Mouse (Mus musculus): ENCODE results near the gene Tbc1d22a.
"Not testable (repeated sequence)": the region's sequence is repeated elsewhere in the genome, so short reads cannot be mapped to it uniquely, and the experiment has no call there.

The Tbc1d22a gene

DNA sequence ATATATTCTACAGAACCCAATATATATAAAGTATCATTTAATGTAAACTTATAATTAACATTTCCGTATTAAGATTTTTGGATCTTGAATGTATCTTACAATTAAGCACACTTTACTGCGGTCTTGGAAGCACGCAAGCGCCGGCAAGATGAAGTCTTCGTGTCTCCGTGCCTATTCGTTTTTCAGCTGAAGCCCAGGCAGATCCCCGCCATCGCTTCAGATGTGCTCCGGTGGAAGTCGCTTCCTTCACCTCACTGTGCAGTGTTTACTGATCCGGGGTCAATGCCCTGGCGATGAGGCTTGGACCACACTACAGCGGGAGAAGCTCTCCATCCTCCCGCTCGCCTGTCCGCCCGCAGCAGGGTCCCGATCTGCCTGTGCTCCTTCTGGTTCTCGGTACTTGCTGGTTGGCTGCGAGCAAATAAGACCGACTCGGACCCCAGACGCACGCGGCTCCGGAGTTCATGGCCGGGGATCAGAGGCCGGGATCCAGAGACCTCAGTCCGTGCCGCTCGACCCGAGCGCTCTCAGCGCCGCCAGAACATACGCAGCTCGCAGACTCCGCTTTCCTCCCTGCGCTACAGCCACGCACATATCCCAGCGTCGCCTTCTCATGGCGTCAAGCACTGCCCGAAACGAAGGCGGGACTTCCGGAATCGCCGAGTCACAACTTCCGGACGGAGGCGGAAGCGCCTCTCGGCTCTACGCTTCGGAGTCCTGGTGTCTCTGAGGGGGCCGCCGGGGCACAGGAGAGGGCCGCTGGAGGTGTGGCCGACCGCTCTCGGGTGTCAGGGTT is at the start of gene Tbc1d22a:
Gene Tbc1d22a, plus strand, starts transcription at position 707 of the 796 bp plus-strand sequence.
- DNase-seq (ENCODE audit: low spot score in 2 of 2) = peak; percentile 87 to 95

DNA sequence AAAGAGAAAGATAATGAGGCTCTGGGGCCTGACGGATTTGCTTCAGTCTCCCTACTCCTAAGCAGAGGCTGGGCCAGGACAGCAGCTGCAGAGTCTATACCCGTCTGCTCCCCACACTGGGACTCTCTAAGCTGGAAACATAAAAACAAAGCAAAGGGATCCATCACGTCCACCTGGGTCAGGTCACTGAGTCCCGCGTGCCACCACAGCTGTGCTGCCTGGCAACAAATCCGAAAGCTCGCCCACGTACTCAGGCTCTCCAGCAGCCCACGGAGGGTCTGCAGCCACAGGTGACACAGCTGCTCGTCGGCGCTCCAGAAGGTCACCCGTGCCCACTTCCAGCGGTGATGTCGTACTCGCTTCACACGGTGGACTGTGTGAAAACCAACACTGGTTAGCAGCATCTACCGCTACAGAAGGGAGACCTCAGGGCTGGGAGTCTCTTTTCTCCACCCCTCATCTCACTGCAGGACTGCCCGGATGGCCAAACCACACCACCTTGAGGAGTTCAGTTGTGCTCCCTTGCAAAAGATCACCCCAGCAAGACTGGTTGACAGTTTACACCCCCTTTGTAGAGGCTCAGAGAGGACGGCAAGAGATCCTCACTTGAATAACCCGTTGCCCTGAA is 49.4 kb upstream of the Tbc1d22a start:
- no peak for DNase-seq (ENCODE audit: low spot score in 2 of 2)

DNA sequence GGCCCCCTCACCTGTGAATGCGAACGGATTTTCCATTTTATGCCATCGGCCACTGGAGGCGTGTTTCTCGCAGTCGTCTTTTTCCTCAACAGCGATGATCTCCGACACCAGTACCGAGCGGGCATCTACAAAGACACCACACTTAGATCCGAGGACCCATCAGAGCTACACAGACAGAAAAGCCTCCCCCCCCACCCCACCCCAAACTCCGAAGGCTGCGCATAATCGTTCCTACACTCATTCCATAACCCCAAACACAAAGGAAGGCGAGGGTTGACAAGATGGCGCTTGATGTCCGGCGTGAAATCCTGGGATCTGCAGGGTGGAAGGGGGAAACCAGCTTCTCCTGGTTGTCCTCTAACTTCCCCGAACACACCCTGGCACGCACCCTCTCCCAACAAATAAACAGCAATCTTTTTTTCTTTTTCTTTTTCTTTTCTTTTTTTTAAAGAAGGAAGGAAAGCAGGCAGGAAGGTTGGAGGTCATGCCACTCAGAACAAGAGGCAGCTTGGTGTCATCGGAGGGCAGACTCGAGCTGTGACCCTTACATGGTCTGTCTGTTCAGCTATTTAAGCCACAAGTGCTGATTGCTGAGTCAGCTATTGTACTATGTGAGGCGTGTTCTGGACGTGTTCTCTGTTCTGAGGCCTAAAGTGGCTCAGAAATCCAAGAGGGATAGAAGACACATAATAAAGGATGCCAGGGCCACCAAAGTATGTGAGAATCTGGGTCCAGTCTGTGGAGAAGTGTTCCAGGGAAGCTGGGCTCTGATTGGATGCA is 48.3 kb upstream of the Tbc1d22a start:
- DNase-seq (ENCODE audit: low spot score in 2 of 2) = no peak

DNA sequence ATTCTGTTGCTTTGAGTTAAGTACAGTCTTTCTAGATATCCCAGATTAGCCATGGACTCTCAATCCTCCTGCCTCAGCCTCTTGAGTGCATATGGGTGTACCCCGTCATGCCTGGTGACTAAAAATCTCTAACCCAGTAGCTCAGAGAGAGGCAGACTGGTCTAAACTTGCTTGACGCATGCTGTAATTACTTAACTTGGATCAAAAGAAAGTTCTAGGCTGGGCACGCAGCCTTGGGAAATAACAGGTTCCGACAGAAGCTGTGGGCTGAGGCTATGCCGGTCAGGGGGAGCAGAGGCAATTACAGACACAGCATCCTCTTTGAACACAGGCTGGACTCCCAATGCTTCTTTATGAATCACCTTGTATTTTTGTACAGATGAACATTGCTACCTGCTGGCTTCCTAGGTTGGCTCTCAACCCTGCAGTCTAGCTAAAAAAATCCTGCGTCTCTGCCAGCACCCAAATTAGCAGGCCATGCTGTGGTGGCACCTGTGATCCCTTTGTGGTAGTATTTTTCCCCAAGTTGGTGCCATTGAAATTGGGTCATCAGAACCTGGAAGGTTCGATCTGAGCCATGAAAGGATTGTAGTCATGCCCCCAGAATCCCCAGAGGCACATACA is 47.1 kb upstream of the Tbc1d22a start:
- no peak for DNase-seq (ENCODE audit: low spot score in 2 of 2)

DNA sequence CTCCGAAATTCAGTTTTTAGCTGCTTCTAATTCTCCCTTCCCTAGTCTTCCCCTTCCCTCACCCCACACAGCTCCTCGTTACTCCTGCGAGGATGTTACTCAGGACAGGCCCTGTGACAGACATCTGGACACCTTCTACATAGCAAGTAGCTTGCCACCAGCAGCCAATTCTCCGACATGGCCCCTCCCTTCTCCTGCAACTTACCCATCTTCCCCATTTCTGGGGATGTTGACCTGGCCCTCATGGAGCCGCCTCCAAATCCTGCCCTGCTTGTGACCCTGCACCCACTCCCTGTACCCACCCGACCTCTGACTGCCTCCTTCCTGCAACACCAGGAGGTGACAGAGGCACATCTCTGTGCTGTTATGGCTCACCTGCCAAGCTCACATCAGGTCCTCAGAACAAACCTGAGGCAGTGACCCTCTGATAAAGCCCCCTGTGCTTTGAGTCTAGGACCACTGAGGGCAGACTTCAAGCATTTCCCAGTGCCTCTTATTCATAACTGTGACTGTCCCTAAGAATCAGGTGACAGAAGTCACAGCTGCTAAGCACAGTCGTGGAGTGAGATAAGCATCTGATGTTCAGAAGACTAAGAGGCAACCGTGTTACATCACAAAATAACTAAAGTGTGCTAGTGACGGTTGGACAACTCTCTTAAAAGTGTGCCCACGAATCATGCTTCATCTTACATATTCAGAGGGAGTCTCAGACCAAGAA is 46.3 kb upstream of the Tbc1d22a start:
- DNase-seq (ENCODE audit: low spot score in 2 of 2) = no peak

DNA sequence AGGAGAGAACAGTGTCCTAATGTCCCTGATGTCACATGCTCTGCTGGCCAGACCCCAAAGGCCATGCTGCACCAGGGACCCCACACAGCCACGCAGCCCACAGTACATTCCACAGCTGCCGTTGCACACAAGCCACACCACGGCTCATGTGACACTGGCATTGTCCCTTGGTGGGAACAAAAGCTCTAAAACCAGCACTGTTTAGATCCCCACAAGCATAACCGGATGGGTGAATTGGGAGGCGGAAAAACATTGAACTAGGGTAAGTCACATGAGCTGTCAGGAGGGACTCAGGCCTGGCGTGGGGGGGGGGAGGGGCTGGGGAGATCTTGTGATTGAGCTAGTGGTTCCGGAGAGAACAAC is 45.8 kb upstream of the Tbc1d22a start:
- no peak for DNase-seq (ENCODE audit: low spot score in 2 of 2)

DNA sequence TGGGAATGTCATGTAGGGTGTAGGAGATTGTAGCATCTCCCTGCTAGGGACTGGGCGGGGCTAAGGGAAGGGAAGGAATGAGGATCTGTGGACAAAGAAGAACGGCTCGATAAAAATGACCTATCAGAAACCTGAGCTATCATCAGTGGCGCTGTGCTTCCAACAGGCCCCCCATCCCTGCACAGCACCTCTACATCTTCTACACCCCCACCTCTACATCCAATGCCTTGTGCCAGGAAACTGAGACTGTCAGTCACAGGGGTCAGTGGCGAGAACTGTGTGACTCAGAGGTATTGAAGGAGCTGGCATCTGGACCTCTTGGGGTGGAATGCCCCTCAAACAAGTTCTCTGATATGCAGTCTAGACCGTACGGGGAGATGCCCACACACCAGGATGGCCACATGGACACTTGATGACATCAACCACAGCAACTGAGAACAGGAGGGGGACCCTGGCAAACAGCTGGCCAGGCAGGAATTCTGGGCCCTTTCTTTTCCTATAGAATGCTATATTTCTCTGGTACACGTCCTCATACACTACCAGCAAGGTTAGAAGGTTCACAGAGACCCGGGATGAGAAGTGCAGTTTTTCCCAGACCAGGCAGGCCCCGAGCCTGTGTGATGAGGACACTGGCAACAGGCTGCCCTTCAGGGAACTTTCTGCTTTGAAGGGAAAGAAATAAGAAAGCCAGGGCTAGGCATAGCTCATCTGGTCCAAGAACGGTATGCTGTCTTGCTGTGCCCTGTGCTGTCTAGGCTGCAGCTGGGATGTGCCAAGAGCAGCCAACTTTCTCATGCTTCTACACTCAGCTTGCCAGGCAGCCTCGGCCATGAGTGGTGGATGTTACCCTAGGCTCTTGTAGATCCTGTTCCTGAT is 45.1 kb upstream of the Tbc1d22a start:
- DNase-seq (ENCODE audit: low spot score in 2 of 2) = no peak

DNA sequence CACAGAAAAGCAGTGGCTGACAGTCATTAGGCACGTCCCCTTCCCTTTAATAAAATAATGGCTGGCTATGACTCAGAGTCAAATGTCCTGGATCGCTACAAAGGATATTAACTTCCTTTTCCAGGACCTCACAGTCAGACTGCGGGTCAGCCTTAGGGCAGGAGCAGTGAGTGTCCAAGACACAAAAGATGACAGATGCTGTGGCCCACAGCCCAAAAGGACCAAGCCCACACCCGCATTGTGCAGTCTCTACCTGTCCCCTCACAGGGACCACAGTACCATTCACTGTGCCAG is 44.5 kb upstream of the Tbc1d22a start:
- no peak for DNase-seq (ENCODE audit: low spot score in 2 of 2)

DNA sequence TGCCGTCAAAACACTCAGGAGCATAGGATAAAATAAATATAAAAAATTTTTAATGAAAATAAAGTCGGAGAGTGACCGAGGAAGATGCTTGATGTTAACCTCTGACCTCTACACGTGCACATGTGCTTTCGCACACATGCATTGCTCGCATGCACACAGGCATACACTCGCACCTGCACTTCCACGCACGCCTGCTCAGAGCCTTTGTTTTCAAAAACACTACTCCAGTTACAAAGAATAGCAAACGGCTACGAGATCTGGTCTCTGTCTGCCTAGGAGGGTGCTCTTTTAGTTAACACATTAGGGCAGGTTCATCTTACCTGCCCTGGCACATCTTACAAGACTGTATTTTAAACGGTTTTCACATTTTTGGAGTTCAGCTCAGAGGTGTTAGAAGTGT is 42.9 kb upstream of the Tbc1d22a start:
- DNase-seq (ENCODE audit: low spot score in 2 of 2) = no peak

DNA sequence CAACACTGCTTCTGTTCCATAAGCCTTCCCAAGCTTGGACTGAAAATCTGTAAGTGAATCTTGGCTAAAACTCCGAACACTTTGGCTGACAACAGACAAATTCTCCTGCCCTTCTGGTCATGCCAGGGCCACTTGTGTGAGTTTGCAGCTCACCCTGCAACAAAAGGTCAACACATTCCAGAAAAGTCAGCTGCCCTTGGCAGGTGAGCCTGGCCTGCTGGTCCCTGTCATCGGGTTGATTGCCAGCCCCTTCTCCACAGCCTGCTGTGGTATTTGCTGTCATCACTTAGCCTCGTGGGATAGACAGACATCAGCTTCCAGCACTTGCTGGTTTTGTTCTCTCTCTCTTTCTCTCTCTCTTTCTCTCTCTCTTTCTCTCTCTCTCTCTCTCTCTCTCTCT is 42.1 kb upstream of the Tbc1d22a start:
- no peak for DNase-seq (ENCODE audit: low spot score in 2 of 2)

DNA sequence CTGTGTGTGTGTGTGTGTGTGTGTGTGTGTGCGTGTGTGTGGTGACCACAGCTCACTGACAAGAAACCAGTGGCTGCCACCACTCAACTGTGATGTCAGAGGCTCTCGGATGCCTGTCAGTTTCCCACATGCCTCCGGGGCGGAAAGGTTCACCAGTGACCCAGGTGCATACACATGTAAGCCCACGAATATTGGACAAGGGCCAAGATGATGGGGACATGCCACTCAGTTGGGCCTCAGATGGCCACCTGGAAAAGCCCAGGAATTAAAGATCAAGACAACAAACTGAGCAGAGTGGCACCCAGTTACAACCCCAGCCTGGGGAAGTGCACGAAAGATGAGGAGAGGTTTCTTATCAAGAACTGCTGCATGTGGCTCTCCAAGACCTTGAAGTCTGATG is 41.7 kb upstream of the Tbc1d22a start:
- no peak for DNase-seq (ENCODE audit: low spot score in 2 of 2)

DNA sequence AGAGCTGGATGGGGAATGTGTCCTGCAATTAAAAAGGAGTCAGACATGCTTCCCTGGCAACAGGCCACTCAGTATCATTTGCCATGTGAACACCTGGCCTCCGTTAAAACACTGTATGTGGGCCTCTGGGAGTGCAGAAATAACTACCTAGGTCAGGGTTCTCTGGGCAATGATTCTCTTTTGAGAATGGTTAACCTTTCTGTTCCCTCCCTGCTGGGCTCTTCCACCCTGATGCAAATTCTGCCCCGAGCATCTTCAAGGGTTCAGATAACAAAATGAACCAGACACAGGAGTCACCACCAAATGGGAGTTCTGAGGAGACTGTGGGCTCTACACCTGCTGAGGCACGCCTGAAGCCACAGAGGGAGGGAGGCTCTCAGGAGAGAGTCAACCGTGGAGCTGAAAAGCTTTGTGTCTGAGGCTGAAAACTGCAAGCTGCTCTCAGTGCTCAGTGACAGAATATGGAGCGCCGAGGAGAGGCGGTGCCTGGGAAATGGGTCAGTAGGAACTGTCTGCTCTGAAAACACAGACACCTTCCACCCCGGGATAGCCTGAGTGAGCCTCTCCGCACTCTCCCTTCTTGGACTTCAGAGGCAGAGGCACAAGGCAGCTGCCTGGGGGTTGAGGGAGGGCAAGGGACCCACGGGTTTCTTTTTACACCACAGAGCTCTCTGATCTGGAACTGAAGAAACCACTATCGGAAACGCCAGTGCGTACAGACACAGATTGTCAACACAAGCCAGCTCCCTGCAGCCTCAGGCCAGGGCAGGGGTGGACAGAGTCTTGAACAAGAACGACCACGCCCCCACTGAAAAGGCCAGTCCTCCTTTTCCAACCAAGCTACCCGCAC is 40.9 kb upstream of the Tbc1d22a start:
- peak in 1 of 2 experiments; percentile 56 for DNase-seq (ENCODE audit: low spot score in 2 of 2)

DNA sequence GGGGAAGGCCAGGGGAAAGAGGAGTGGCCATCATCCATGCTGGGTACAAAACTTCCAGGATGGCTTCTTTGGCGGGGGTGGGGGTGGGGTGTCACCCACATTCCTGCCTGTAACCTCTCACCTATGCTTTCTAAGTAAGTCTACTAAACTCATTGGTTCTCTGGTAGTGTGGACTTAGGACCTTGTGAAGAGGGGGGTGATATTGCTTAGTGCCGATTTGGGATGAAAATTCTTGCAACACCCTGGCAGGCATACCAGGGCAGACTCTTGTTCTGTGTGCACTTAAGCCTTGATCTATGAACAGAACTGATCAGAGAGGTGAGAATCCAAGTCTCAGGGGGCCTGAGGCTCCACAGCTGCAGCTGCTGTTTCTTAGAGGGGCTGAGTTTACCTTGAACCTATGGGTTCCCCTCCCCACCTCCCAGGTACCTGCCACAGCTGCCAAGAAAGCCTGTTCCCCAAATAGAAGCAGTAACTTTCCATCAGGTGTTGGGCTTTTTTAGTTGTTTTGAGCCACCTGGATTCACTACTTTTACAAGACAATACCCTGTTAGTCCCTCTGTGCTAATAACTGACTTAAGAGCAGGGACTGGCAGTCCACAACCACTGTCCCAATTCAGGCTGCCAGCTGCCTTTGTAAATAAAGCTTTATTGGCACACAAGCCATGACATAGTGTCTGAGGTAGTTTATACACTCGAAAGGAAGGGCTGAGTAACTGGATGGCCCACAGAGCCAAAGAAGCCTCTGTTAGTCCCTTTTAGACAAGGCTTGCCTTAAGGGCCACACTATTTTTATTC is 38.8 kb upstream of the Tbc1d22a start:
- no peak for DNase-seq (ENCODE audit: low spot score in 2 of 2)

DNA sequence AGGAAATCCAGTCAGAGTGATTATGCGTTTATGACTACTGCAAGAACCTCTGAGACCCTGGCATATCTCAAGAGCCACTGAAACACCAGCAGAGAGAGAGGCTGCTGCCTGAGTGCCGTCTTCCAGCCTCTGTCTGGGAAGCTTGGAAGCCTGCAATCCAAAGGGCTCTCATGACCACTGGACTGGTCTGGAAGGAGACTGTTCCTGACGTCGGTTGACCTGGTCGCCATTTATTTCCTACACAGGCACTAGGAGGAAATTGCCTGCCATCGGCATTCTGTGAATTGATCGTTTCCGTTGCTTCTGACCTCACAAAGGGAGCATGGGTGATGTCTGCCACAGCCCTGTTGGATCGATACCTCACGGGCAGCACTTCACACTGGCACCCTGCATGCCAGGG is 38.1 kb upstream of the Tbc1d22a start:
- no peak for DNase-seq (ENCODE audit: low spot score in 2 of 2)

DNA sequence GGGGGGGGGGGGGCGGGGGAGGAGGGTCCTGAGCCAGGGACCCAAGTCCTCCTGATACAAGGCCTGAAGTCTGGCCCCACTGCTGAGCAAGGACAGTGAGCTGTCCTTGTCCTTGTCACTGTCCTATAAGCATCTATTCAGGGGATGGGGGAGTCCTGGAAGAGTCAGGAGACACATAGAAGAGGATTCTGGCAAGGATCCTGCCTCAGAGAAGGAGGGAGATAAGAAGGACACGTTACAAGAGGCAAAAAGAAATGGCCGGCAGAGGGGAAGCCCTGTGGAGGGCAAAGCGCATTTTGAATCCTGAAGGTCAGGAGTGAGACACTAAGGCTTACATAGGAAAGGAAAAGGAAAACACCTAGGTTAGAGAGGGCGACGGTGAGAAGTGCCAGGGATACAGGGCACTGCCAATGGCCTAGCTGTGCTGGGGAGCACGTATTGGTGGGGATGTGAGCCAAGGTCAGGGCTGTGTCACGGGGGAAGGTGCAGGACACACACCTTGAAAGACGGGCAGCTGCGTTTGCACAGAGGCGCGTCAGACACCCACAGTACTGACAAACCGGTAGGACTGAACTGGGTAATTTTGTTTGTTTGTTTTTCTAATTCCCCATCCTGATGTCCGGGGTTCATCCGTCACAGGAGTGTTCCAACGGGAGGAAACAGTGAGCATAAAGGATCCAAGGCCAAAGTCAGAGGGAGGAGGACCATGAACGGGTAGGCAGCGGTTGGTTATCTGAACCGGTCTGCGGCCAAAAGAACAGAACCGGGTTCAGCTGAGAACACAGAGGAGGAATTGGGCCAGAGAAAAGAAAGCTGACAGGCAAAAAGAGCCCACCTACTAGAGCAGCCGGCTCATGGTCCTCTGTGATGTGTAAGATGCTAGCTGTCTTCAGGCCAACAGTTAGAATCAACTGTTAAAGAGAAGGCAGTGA is 37.2 kb upstream of the Tbc1d22a start:
- no peak for DNase-seq (ENCODE audit: low spot score in 2 of 2)

DNA sequence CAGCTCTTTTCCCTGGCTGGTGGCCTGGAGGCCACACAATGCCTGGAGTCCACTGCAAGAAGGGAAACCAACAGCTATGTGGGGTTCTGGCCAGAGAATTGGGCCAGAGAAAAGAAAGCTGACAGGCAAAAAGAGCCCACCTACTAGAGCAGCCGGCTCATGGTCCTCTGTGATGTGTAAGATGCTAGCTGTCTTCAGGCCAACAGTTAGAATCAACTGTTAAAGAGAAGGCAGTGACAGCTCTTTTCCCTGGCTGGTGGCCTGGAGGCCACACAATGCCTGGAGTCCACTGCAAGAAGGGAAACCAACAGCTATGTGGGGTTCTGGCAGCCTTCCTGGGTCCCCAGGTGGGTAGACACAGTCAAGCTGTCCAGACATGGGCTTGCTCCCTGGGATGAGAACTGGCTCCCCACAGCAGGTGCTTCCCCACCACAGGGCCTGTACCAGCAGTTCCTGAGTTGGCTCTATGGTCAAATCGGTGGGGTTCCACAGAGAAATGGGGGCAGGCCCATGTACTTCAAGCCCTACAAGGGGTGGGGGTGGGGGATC is 36.5 kb upstream of the Tbc1d22a start:
- DNase-seq (ENCODE audit: low spot score in 2 of 2) = not testable (repeated sequence)

DNA sequence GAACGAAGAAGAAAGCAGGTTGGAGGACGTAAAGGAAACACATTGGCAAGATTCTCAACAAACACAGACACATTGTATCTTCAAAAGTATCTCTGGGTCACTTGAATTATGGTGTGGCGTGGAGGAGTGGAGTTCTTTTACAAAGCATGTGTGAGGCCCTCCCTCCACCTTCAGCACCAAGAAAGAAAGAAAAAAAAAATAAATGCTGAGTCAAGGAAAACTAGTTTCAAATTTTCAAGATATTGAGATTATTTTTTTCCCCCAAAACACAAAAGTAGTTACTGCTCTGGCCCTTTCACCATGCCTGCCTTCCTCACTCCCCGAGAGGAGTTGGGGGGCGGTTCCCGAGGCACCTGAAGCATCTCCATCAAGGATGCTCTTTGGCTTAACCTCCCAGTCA is 35.7 kb upstream of the Tbc1d22a start:
- DNase-seq (ENCODE audit: low spot score in 2 of 2) = no peak

DNA sequence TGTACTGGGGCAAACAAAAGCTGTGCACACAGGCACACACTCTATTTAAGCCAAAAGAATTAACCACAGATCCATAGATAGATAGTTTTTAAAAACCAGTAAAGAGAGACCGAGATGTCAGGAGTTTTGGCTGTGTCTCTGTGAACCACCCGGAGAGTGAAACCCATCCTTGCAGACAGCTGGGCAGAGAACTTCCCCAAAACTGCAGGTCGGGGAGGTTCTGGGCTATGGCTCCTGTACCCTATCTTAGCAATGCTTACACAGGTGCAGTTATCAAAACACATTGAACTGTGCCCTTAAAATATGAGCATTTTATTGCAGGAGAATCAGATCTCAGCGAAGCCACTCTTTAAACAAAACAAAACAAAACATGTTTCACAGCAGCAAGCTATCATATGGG is 33.8 kb upstream of the Tbc1d22a start:
- DNase-seq (ENCODE audit: low spot score in 2 of 2) = peak in 1 of 2 experiments; percentile 52
